Mouse (Mus musculus): Measurements from ENCODE around the gene Sp140. TPM values are rescaled to one million over a fixed set of nuclear protein-coding genes. Genes with fewer than 3 reads are reported as not detected.
"Not testable (repeated sequence)": the region's sequence is repeated elsewhere in the genome, so short reads cannot be mapped to it uniquely, and the experiment has no call there.

The Sp140 gene
- polyA plus RNA-seq, 1 experiment from 2014 or later, result 1.3 TPM

GRCm38 (mm10) chr1:85617161-85617560 is 17.0 kb downstream of the Sp140 start:
- H3K9ac ChIP-seq (ENCODE audit: low read length); H3K4me3 ChIP-seq (ENCODE audit: low read depth, low read length); H3K27me3 ChIP-seq (ENCODE audit: control insufficient read depth, insufficient read depth, low read length); H3K4me2 ChIP-seq; H3K27ac ChIP-seq (ENCODE audit: low read depth, low read length); H3K4me1 ChIP-seq (ENCODE audit: control insufficient read depth, insufficient read depth, low read length); DNase-seq (ENCODE audit: low spot score, missing footprints); H3K36me3 ChIP-seq (ENCODE audit: control insufficient read depth, insufficient read depth, low read length); ATAC-seq (ENCODE audit: low FRiP score); H3K9me3 ChIP-seq (ENCODE audit: control insufficient read depth, low read length): not testable (repeated sequence)
- WGBS, result 63% methylated on average over 4 of the region's 5 CpGs

- H3K9ac ChIP-seq (ENCODE audit: low read length); H3K4me3 ChIP-seq (ENCODE audit: low read depth, low read length); DNase-seq (ENCODE audit: low spot score, missing footprints); H3K27me3 ChIP-seq (ENCODE audit: control insufficient read depth, insufficient read depth, low read length); H3K9me3 ChIP-seq (ENCODE audit: control insufficient read depth, low read length); H3K4me2 ChIP-seq; H3K36me3 ChIP-seq (ENCODE audit: control insufficient read depth, insufficient read depth, low read length); H3K27ac ChIP-seq (ENCODE audit: low read depth, low read length); H3K4me1 ChIP-seq (ENCODE audit: control insufficient read depth, insufficient read depth, low read length); ATAC-seq (ENCODE audit: low FRiP score): not testable (repeated sequence)
- WGBS, result 62% methylated on average over 1 of the region's 1 CpGs
These were observed 18.5 kb downstream of the Sp140 start for GRCm38 (mm10) chr1:85618689-85619088.

DNA sequence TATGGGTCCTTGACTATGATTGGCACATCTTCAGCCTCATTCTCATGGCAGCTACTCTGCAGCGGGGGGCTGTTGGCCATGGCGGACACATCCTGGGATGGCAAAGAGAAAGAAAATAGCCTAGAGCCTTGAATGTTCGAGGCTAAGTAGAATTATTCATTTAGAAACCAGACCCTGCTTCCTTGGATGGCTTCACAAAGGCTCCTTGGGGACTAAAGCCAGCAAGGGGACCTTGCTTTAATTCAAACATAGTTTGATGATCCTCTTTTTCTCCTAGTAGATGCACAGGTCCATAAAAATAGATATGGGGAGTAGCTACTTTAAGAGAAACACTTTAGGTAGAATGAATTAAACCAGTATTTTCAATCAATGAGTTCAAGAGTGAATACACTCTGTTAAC is 36.8 kb downstream of the Sp140 start:
- not testable (repeated sequence) for H3K9me3 ChIP-seq (ENCODE audit: control insufficient read depth, low read length); H3K9ac ChIP-seq (ENCODE audit: low read length); H3K4me2 ChIP-seq; DNase-seq (ENCODE audit: low spot score, missing footprints); ATAC-seq (ENCODE audit: low FRiP score); H3K4me3 ChIP-seq (ENCODE audit: low read depth, low read length); H3K4me1 ChIP-seq (ENCODE audit: control insufficient read depth, insufficient read depth, low read length); H3K27ac ChIP-seq (ENCODE audit: low read depth, low read length); H3K36me3 ChIP-seq (ENCODE audit: control insufficient read depth, insufficient read depth, low read length); H3K27me3 ChIP-seq (ENCODE audit: control insufficient read depth, insufficient read depth, low read length)
- 67% methylated on average over 3 of the region's 3 CpGs for WGBS

- DNase-seq (ENCODE audit: low spot score, missing footprints); H3K27ac ChIP-seq (ENCODE audit: low read depth, low read length); H3K4me2 ChIP-seq: not testable (repeated sequence)
These were observed 38.0 kb downstream of the Sp140 start for GRCm38 (mm10) chr1:85638144-85638543.

DNA sequence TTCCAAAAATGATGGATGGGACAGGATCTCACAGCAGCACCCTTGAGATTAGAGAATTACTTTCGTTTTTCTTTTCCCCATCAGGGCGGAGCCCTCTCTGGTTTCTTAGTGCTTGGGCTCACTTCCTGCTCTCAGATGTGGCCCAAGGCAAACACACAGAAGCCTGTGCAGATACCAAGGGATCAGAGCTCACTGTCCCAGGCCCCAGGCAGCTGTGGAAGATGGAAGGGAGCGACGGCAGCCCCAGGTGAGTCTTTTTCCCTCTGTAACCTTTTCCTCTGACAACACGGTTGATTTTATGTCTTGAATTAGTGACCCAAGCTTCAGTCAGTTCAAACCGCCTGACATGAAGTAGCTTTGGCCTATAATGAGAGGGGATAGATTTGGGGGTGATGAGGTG is 49.7 kb downstream of the Sp140 start, which contains the start of gene Sp100:
Gene Sp100 (plus strand): TSS at position 108 of the 400 bp plus-strand sequence.
- not testable (repeated sequence) for H3K4me2 ChIP-seq; H3K27me3 ChIP-seq (ENCODE audit: control insufficient read depth, insufficient read depth, low read length); H3K9ac ChIP-seq (ENCODE audit: low read length); ATAC-seq (ENCODE audit: low FRiP score); H3K27ac ChIP-seq (ENCODE audit: low read depth, low read length); H3K36me3 ChIP-seq (ENCODE audit: control insufficient read depth, insufficient read depth, low read length); H3K9me3 ChIP-seq (ENCODE audit: control insufficient read depth, low read length); H3K4me3 ChIP-seq (ENCODE audit: low read depth, low read length); H3K4me1 ChIP-seq (ENCODE audit: control insufficient read depth, insufficient read depth, low read length); DNase-seq (ENCODE audit: low spot score, missing footprints)
- 85% methylated on average over 6 of the region's 6 CpGs for WGBS

More at GRCm38 (mm10) chr1:85638144-85638543, 38.0 kb downstream of the Sp140 start:
- WGBS, result 85% methylated on average over 4 of the region's 4 CpGs
- H3K9ac ChIP-seq (ENCODE audit: low read length); H3K27me3 ChIP-seq (ENCODE audit: control insufficient read depth, insufficient read depth, low read length); H3K36me3 ChIP-seq (ENCODE audit: control insufficient read depth, insufficient read depth, low read length); H3K4me1 ChIP-seq (ENCODE audit: control insufficient read depth, insufficient read depth, low read length); H3K4me3 ChIP-seq (ENCODE audit: low read depth, low read length); ATAC-seq (ENCODE audit: low FRiP score); H3K9me3 ChIP-seq (ENCODE audit: control insufficient read depth, low read length): not testable (repeated sequence)

DNA sequence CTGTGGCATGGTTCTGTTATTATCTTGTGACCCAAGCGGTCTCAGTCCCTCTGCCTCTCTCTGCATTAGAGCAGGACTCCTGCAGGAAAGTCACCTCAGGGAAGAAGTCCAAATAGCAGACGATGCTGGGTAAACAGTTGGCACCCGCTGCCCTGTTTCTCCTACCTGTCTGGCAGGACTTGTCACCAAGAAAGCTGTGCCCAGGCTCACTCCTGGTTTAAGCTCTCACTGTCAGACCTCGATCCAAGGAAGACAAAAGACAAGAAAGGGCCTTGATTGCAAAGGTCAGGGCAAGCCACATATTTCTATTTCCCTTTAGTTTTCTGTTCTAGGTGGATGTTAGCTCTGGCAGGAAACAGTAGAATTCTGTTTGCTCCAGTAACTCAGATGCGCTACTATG is 50.3 kb downstream of the Sp140 start:
- H3K36me3 ChIP-seq (ENCODE audit: control insufficient read depth, insufficient read depth, low read length); H3K4me3 ChIP-seq (ENCODE audit: low read depth, low read length); H3K4me1 ChIP-seq (ENCODE audit: control insufficient read depth, insufficient read depth, low read length); H3K9me3 ChIP-seq (ENCODE audit: control insufficient read depth, low read length); H3K9ac ChIP-seq (ENCODE audit: low read length); H3K27me3 ChIP-seq (ENCODE audit: control insufficient read depth, insufficient read depth, low read length); H3K27ac ChIP-seq (ENCODE audit: low read depth, low read length); DNase-seq (ENCODE audit: low spot score, missing footprints); ATAC-seq (ENCODE audit: low FRiP score); H3K4me2 ChIP-seq: not testable (repeated sequence)
- WGBS, result 84% methylated on average over 3 of the region's 5 CpGs

DNA sequence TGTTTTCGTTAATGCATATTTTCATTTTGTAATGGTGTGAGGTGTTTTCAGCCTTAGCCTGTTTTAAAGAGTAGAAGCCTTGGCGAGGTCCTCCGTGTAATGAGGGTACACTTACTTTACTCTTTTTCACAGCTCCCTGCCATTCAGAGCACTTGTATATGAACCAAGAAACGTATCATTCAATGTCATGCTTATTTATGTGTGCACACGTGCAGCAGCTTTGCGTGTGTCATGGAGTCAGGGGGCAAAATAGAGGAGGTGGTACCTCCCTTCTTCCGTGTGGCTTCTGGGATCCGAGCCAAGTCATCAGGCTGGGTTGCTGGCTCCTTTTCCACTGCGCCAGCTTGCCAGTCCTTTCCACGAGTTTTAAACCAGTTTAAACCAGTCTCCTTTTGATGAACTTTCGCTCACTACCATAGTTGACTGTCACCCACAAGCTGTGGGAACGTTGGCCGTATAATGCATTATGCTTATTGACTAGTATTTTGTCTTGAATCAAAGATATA is 51.6 kb downstream of the Sp140 start:
- WGBS, result 87% methylated on average over 13 of the region's 13 CpGs
- not testable (repeated sequence) for ATAC-seq (ENCODE audit: low FRiP score); DNase-seq (ENCODE audit: low spot score, missing footprints)

DNA sequence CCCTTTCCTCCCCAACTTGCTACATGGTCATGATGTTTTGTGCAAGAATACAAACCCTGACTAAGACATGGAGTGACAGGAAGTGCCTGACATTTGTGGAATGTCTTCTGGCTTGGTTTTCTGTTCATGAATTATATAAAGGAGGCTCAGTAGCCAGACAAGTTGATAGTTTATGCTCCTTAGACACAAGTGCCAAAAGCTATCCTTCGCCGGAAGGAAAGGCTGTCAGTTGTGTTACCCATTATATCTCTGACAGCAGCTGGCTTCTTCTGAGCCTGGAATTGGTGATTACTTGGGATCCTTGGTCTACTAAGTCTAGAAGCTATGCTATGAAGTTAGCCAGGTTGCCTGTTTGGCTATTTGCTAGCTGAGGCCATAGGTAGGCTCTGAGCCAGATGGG is 57.0 kb downstream of the Sp140 start:
- not testable (repeated sequence) for H3K9me3 ChIP-seq (ENCODE audit: control insufficient read depth, low read length); ATAC-seq (ENCODE audit: low FRiP score); H3K4me2 ChIP-seq; H3K4me1 ChIP-seq (ENCODE audit: control insufficient read depth, insufficient read depth, low read length); H3K27ac ChIP-seq (ENCODE audit: low read depth, low read length); H3K4me3 ChIP-seq (ENCODE audit: low read depth, low read length); H3K9ac ChIP-seq (ENCODE audit: low read length); DNase-seq (ENCODE audit: low spot score, missing footprints); H3K27me3 ChIP-seq (ENCODE audit: control insufficient read depth, insufficient read depth, low read length); H3K36me3 ChIP-seq (ENCODE audit: control insufficient read depth, insufficient read depth, low read length)
- WGBS, result 92% methylated on average over 2 of the region's 2 CpGs

More for the DNA sequence above, 51.6 kb downstream of the Sp140 start:
- not testable (repeated sequence) for H3K4me1 ChIP-seq (ENCODE audit: control insufficient read depth, insufficient read depth, low read length); H3K9ac ChIP-seq (ENCODE audit: low read length); H3K27ac ChIP-seq (ENCODE audit: low read depth, low read length); H3K9me3 ChIP-seq (ENCODE audit: control insufficient read depth, low read length); H3K4me3 ChIP-seq (ENCODE audit: low read depth, low read length); H3K36me3 ChIP-seq (ENCODE audit: control insufficient read depth, insufficient read depth, low read length); H3K27me3 ChIP-seq (ENCODE audit: control insufficient read depth, insufficient read depth, low read length); H3K4me2 ChIP-seq

GRCm38 (mm10) chr1:85664266-85664665 is 64.1 kb downstream of the Sp140 start:
- H3K4me3 ChIP-seq (ENCODE audit: low read depth, low read length), result no peak overlapping the region
- no peaks in the 10 kb centered on the region for H3K36me3 ChIP-seq (ENCODE audit: control insufficient read depth, insufficient read depth, low read length)
- no peak overlapping the region for H3K27ac ChIP-seq (ENCODE audit: low read depth, low read length)
- H3K4me1 ChIP-seq (ENCODE audit: control insufficient read depth, insufficient read depth, low read length), result no peaks in the 10 kb centered on the region
- H3K4me2 ChIP-seq, result no peak overlapping the region
- H3K9me3 ChIP-seq (ENCODE audit: control insufficient read depth, low read length), result no peaks in the 10 kb centered on the region
- H3K9ac ChIP-seq (ENCODE audit: low read length), result no peak overlapping the region
- ATAC-seq (ENCODE audit: low FRiP score), result no peak
- no peak for DNase-seq (ENCODE audit: low spot score, missing footprints)
- no peaks in the 10 kb centered on the region for H3K27me3 ChIP-seq (ENCODE audit: control insufficient read depth, insufficient read depth, low read length)

Data from midbrain, embryonic 11.5 days (tissue).